14 mouse cellular contexts compared by ENCODE assay signal in genomic region chr19:8702458-8702857, GRCm38 (mm10). TPM values are rescaled to one million over a fixed set of nuclear protein-coding genes. Genes with fewer than 3 reads are reported as not detected.
A peak's percentile ranks its signal among the peaks of the same experiment; 100 is the strongest.
DNase-seq lines count a peak whose midpoint lies in the region; ATAC-seq and TF ChIP-seq lines count a peak whose summit lies in the region.
"Had no signal": no experiment of that assay in that cellular context is flagged by ENCODE, and none has a peak within 500 bp of the region (broad histone marks: within the 10 kb centered on the region; RNA-seq: fewer than 3 reads in every experiment).

No protein-coding gene starts in this region.

- no peak overlapping the region for H3K4me3 ChIP-seq in intestine, postnatal 0 days (ENCODE audit: low read depth, low read length)
- H3K4me3 ChIP-seq in intestine, embryonic 15.5 days (replicated peaks): no peak overlapping the region
- H3K4me3 ChIP-seq in lung, postnatal 0 days (ENCODE audit: low read depth, low read length): no peak overlapping the region
- H3K4me3 ChIP-seq: hindbrain, embryonic 15.5 days; neural tube, embryonic 15.5 days had no signal

- H3K4me2 ChIP-seq in intestine, postnatal 0 days (replicated peaks; ENCODE audit: low read depth): no peak overlapping the region
- H3K4me2 ChIP-seq in intestine, embryonic 15.5 days (replicated peaks): no peak overlapping the region
- no peak overlapping the region for H3K4me2 ChIP-seq in lung, postnatal 0 days (replicated peaks; ENCODE audit: low read depth, low read length)
- H3K4me2 ChIP-seq: hindbrain, embryonic 15.5 days; neural tube, embryonic 15.5 days had no signal

- peak; percentile 58 for DNase-seq in ZHBTc4 (ENCODE audit: low read depth, low spot score)
- DNase-seq in kidney, adult 18-20 months: peak; percentile 51
- DNase-seq in lung, postnatal 0 days (ENCODE audit: low spot score): peak; percentile 46
- DNase-seq in left cerebral cortex, postnatal 25 days (ENCODE audit: low spot score in 2 of 2): no peak
- DNase-seq in thymus, postnatal 10 days (ENCODE audit: low spot score in 2 of 2): no peak
- DNase-seq in retina, embryonic 14.5 days (ENCODE audit: low spot score): no peak
- DNase-seq: thymus, postnatal 4 days had no signal

- no peaks in the 10 kb centered on the region for H3K27me3 ChIP-seq in intestine, postnatal 0 days (replicated peaks; ENCODE audit: control insufficient read depth, insufficient read depth, low read length)
- no peaks in the 10 kb centered on the region for H3K27me3 ChIP-seq in intestine, embryonic 15.5 days (replicated peaks)
- H3K27me3 ChIP-seq in lung, postnatal 0 days (replicated peaks; ENCODE audit: insufficient read depth, low read length): no peaks in the 10 kb centered on the region
- H3K27me3 ChIP-seq: hindbrain, embryonic 15.5 days; neural tube, embryonic 15.5 days had no signal

- peak; percentile 89 for TF ChIP-seq EP300 in lung, postnatal 0 days (IDR thresholded peaks at IDR 0.05)

- H3K4me1 ChIP-seq in intestine, postnatal 0 days (replicated peaks; ENCODE audit: control insufficient read depth, insufficient read depth, low read length): no peaks in the 10 kb centered on the region
- no peaks in the 10 kb centered on the region for H3K4me1 ChIP-seq in intestine, embryonic 15.5 days (replicated peaks)
- no peaks in the 10 kb centered on the region for H3K4me1 ChIP-seq in lung, postnatal 0 days (ENCODE audit: insufficient read depth, low read depth, low read length)
- H3K4me1 ChIP-seq: hindbrain, embryonic 15.5 days; neural tube, embryonic 15.5 days had no signal

- TF ChIP-seq CTCF in intestine, postnatal 0 days (IDR thresholded peaks at IDR 0.05; ENCODE audit: low read depth): 0 out of 2 replicates have a peak, but pooled peaks have one; percentile 8
- peak; percentile 49 for TF ChIP-seq CTCF in lung, postnatal 0 days (IDR thresholded peaks at IDR 0.05)

- no peaks in the 10 kb centered on the region for H3K9me3 ChIP-seq in intestine, postnatal 0 days (ENCODE audit: control insufficient read depth)
- H3K9me3 ChIP-seq in intestine, embryonic 15.5 days: no peaks in the 10 kb centered on the region
- no peaks in the 10 kb centered on the region for H3K9me3 ChIP-seq in lung, postnatal 0 days (ENCODE audit: low read length)
- H3K9me3 ChIP-seq: hindbrain, embryonic 15.5 days; neural tube, embryonic 15.5 days had no signal

- peaks cover 14% of the 10 kb centered on the region for H3K36me3 ChIP-seq in intestine, postnatal 0 days (ENCODE audit: control insufficient read depth, insufficient read depth)
- H3K36me3 ChIP-seq in intestine, embryonic 15.5 days: peaks cover 6% of the 10 kb centered on the region; the same call in 1 of the 2 replicates
- H3K36me3 ChIP-seq in lung, postnatal 0 days (ENCODE audit: insufficient read depth, low read length): peaks cover under 1% of the 10 kb centered on the region

- no peak overlapping the region for H3K9ac ChIP-seq in intestine, postnatal 0 days (ENCODE audit: low read depth, low read length)
- H3K9ac ChIP-seq in intestine, embryonic 15.5 days: no peak overlapping the region
- no peak overlapping the region for H3K9ac ChIP-seq in lung, postnatal 0 days (replicated peaks; ENCODE audit: low read depth)
- H3K9ac ChIP-seq: hindbrain, embryonic 15.5 days; neural tube, embryonic 15.5 days had no signal

- no peak for ATAC-seq in intestine, postnatal 0 days
- ATAC-seq in intestine, embryonic 15.5 days: no peak
- peak; percentile 79 for ATAC-seq in lung, postnatal 0 days

- H3K27ac ChIP-seq in intestine, postnatal 0 days (ENCODE audit: low read depth, low read length): no peak overlapping the region
- no peak overlapping the region for H3K27ac ChIP-seq in intestine, embryonic 15.5 days
- 0 out of 2 replicates have a peak overlapping the region, but pooled peaks have one; percentile 54 for H3K27ac ChIP-seq in lung, postnatal 0 days (ENCODE audit: low read length)
- H3K27ac ChIP-seq: hindbrain, embryonic 15.5 days; neural tube, embryonic 15.5 days had no signal

- WGBS in intestine, postnatal 0 days: 68% methylated on average over 3 of the region's 3 CpGs
- WGBS in intestine, embryonic 15.5 days: 78% methylated on average over 3 of the region's 3 CpGs
- 36% methylated on average over 3 of the region's 3 CpGs for WGBS in lung, postnatal 0 days

- intact Hi-C loops in left cerebral cortex, postnatal 25 days (cut with DNase I): no loop called here

RNA-seq across cellular contexts. Expression of gene Slc3a2, which starts 20.7 kb away (rescaled TPM):
- polyA plus RNA-seq in intestine, postnatal 0 days (2015; fragmentation: Nextera tagmentation; extraction: Ambion mirVana): 237 and 283 TPM in 2 replicates
- 161 and 163 TPM in 2 replicates for polyA plus RNA-seq in intestine, embryonic 15.5 days (2015; fragmentation: Nextera tagmentation; extraction: Ambion mirVana)
- 91.8 and 97.9 TPM in 2 replicates for polyA plus RNA-seq in lung, postnatal 0 days (2015; fragmentation: Nextera tagmentation; extraction: Ambion mirVana)
- 100 to 1,000 TPM; 148 to 161 TPM for total RNA-seq in left cerebral cortex, postnatal 25 days (2021)

RNA-seq across cellular contexts. Expression of gene Wdr74, which starts 33.2 kb away (rescaled TPM):
- polyA plus RNA-seq in intestine, postnatal 0 days (2015; fragmentation: Nextera tagmentation; extraction: Ambion mirVana): 32.8 and 33.4 TPM in 2 replicates
- 77.3 and 88.5 TPM in 2 replicates for polyA plus RNA-seq in intestine, embryonic 15.5 days (2015; fragmentation: Nextera tagmentation; extraction: Ambion mirVana)
- 45.3 and 48.7 TPM in 2 replicates for polyA plus RNA-seq in lung, postnatal 0 days (2015; fragmentation: Nextera tagmentation; extraction: Ambion mirVana)
- total RNA-seq in left cerebral cortex, postnatal 25 days (2021): 10 to 100 TPM; 46.0 to 58.5 TPM

RNA-seq across cellular contexts. Expression of gene 1700092M07Rik, which starts 38.1 kb away (rescaled TPM):
- 0.50 and 0.56 TPM in 2 replicates for polyA plus RNA-seq in intestine, postnatal 0 days (2015; fragmentation: Nextera tagmentation; extraction: Ambion mirVana)
- 1.8 TPM in 2 replicates for polyA plus RNA-seq in intestine, embryonic 15.5 days (2015; fragmentation: Nextera tagmentation; extraction: Ambion mirVana)
- 0.75 and 0.82 TPM in 2 replicates for polyA plus RNA-seq in lung, postnatal 0 days (2015; fragmentation: Nextera tagmentation; extraction: Ambion mirVana)
- total RNA-seq in left cerebral cortex, postnatal 25 days (2021): 1 to 10 TPM; 1.1 to 1.5 TPM
- total RNA-seq: left cerebral cortex, postnatal 14 days had no signal
- polyA plus RNA-seq: spleen, adult 2 months had no signal

RNA-seq across cellular contexts. Expression of gene Stx5a, which starts 38.8 kb away (rescaled TPM):
- 83.4 and 89.2 TPM in 2 replicates for polyA plus RNA-seq in intestine, postnatal 0 days (2015; fragmentation: Nextera tagmentation; extraction: Ambion mirVana)
- polyA plus RNA-seq in intestine, embryonic 15.5 days (2015; fragmentation: Nextera tagmentation; extraction: Ambion mirVana): 119 and 121 TPM in 2 replicates
- polyA plus RNA-seq in lung, postnatal 0 days (2015; fragmentation: Nextera tagmentation; extraction: Ambion mirVana): 130 and 143 TPM in 2 replicates
- 10 to 100 TPM; 61.5 to 70.1 TPM for total RNA-seq in left cerebral cortex, postnatal 25 days (2021)

RNA-seq across cellular contexts. Expression of gene Chrm1, which starts 38.9 kb away (rescaled TPM):
- polyA plus RNA-seq in intestine, postnatal 0 days (2015; fragmentation: Nextera tagmentation; extraction: Ambion mirVana): 0.78 and 0.98 TPM in 2 replicates
- polyA plus RNA-seq in intestine, embryonic 15.5 days (2015; fragmentation: Nextera tagmentation; extraction: Ambion mirVana): 0.64 and 1.1 TPM in 2 replicates
- polyA plus RNA-seq in lung, postnatal 0 days (2015; fragmentation: Nextera tagmentation; extraction: Ambion mirVana): 0.14 and 0.21 TPM in 2 replicates
- 100 to 1,000 TPM; 160 to 162 TPM for total RNA-seq in left cerebral cortex, postnatal 25 days (2021)
- total RNA-seq: megakaryocyte-erythroid progenitor cell, adult 5-6 weeks had no signal

Comparison
In these comparisons a context has a peak if more than half of its experiments do, and no peak if none do; other contexts are left out.
1. DNase-seq: peak in ZHBTc4 (single experiment), kidney, adult 18-20 months (single experiment) and lung, postnatal 0 days (single experiment); none in left cerebral cortex, postnatal 25 days (0 of 2), thymus, postnatal 10 days (0 of 2) and retina, embryonic 14.5 days (single experiment).